Mouse (Mus musculus) heart, postnatal 14 days (tissue): ENCODE measurements at regions not wholly inside any gene's neighbourhood (a gene's known extent, or its start where the extent isn't known, plus 50 kb on each side); places are given as distances from the start of the nearest gene placed in this dataset.

Experiments used
- DNase-seq, 2 experiments: peaks; one replicate each; pipeline ENCODE4 v3.0.0; 2021 to 2022
- intact Hi-C: fragments of 180-260 bp; cut with DNase I; formaldehyde crosslinking; loops from one replicate; pipeline ENCODE4 v1.15.1; 2025

DNA sequence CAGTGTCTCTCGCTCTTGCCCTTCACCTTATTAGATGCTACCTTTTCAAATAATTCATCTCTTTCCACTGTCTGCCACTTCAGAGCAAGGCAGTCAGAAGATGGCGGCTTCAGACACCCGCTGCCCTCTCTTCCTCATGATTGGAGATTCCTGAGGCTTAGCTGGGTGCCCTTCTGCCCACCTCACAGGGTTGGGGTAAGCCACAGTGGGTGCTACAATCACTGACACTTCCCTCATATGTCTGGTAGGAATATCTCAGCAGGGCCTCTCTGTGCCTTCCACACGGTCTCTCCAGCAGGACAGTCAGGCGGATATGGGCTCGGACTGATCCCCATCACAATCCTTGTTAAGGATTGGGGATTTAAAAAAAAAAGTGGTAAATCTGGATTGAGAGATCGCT lies 53.2 kb upstream of the Rpl36-ps4 start:
- DNase-seq: no peak
- intact Hi-C loops: no loop called here

DNA sequence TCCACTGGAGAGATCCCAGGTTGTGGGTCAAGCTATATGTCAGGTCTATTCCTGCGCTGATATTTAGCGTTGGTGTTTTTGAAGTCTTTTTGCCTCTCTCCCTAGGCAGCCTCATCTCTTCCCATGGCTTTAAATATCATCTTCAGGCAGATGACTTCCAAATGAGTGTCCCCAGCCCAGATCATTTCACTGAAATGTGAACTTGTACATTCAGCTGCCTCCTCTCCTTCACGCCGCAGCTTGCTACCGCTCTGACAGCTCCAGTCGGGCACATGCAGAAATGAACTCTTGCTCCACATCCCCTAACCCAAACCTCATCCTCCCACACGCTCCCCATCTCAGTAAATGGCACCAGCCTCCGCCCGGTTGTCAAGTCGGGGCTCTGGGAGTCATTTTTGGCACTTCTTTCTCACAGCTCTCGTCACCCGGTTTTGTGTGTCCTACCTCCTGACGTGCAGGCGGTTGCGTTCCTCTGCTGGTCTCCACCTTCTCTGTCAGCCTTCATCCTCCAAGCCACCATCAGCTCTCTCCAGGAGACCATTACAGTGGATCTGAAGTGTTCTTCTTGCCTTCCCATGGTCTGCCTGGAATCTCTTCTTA lies 54.0 kb upstream of the Rpl36-ps4 start:
- DNase-seq: no peak
- intact Hi-C loops: no loop called here

DNA sequence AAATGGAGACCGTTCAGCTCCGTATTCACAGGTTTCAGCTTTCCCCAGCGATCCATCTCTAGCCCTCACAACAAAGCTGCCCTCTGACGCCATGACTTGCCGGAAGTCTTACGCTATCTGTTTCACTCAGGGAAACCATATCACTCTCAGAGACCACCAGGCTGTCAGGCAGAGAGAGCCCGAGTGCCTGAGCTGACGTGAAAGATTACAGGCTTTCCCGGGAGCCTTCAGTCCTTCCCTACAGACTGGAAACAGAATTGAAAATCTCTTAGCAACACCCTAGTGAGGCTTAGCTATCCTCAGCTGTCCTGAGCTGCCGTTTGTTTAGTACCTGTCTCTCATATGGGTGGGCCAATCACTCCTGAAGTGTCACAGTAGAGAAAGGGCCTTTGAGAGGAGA lies 54.6 kb upstream of the Rpl36-ps4 start:
- no peak for DNase-seq
- intact Hi-C loops: no loop called here

GRCm38 (mm10) chr17:87865439-87865838 lies 55.3 kb upstream of the Rpl36-ps4 start:
- no peak for DNase-seq
- intact Hi-C loops: loop anchor here (1.0 kb wide), 1 partner anchor 13 kb away; no protein-coding TSS in a partner anchor

- no peak for DNase-seq
- intact Hi-C loops: loop anchor here (1.0 kb wide), 1 partner anchor 13 kb away; no protein-coding TSS in a partner anchor
Observed at GRCm38 (mm10) chr17:87864842-87865241, 55.9 kb upstream of the Rpl36-ps4 start.

DNA sequence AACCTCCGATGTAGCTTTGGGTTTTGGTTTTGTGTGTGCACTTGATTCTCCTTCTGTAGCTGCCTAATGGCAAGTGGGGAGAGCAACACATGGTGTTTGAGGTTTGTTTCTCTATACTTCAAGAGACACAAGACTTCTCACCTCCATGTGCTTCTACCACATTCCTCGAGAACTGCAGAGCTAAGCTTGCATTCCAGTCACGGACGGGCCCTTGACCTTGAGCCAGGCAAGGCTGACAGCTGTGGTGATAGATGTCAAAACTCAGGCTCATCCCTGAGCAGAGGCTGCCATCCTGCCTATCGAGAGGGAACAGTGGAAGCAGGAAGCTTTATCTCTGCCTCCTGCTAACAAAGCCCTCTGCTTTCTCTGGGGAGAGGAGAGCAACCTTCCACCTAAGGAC lies 59.2 kb upstream of the Rpl36-ps4 start:
- no peak for DNase-seq

GRCm38 (mm10) chr17:87851456-87851855 lies 53.7 kb upstream of the Kcnk12 start:
- intact Hi-C loops: no loop called here
- no peak for DNase-seq

More for the DNA sequence above, 59.2 kb upstream of the Rpl36-ps4 start:
- intact Hi-C loops: no loop called here

GRCm38 (mm10) chr17:87849897-87850296 lies 52.1 kb upstream of the Kcnk12 start:
- DNase-seq: no peak
- intact Hi-C loops: no loop called here

- DNase-seq: no peak
- intact Hi-C loops: no loop called here
Observed at GRCm38 (mm10) chr17:87849421-87849820, 51.6 kb upstream of the Kcnk12 start.

GRCm38 (mm10) chr17:87848964-87849363 lies 51.2 kb upstream of the Kcnk12 start:
- DNase-seq: no peak
- intact Hi-C loops: no loop called here
